Mouse (Mus musculus): ENCODE results near the gene Pctp. TPM values are rescaled to one million over a fixed set of nuclear protein-coding genes. Genes with fewer than 3 reads are reported as not detected.

Pctp gene
- polyA plus RNA-seq, 1 experiment = 12.3 TPM

- H3K27ac ChIP-seq (ENCODE audit: insufficient read depth, low read depth, low read length) = no peak overlapping the region
- 0 out of 2 replicates have a peak, but pooled peaks cover 2% of the 10 kb centered on the region for H3K4me1 ChIP-seq (ENCODE audit: control insufficient read depth, insufficient read depth, low read length)
- no peak overlapping the region for H3K4me3 ChIP-seq (ENCODE audit: insufficient read depth, low read depth, low read length)
- H3K27me3 ChIP-seq (replicated peaks; ENCODE audit: control insufficient read depth, insufficient read depth, low read length) = no peaks in the 10 kb centered on the region
- no peak for DNase-seq
- TF ChIP-seq POLR2A (IDR thresholded peaks at IDR 0.05; ENCODE audit: low read depth, low read length) (no peak), CTCF (conservative IDR thresholded peaks at IDR 0.05; ENCODE audit: insufficient read depth, insufficient read length, low read depth, low read length) (no peak)
- no peaks in the 10 kb centered on the region for H3K36me3 ChIP-seq (ENCODE audit: control insufficient read depth, insufficient read depth, low read length)
- WGBS = 91% methylated on average over 8 of the region's 8 CpGs
Measured at GRCm38 (mm10) chr11:89986516-89986915, 16.2 kb downstream of the Pctp start.

DNA sequence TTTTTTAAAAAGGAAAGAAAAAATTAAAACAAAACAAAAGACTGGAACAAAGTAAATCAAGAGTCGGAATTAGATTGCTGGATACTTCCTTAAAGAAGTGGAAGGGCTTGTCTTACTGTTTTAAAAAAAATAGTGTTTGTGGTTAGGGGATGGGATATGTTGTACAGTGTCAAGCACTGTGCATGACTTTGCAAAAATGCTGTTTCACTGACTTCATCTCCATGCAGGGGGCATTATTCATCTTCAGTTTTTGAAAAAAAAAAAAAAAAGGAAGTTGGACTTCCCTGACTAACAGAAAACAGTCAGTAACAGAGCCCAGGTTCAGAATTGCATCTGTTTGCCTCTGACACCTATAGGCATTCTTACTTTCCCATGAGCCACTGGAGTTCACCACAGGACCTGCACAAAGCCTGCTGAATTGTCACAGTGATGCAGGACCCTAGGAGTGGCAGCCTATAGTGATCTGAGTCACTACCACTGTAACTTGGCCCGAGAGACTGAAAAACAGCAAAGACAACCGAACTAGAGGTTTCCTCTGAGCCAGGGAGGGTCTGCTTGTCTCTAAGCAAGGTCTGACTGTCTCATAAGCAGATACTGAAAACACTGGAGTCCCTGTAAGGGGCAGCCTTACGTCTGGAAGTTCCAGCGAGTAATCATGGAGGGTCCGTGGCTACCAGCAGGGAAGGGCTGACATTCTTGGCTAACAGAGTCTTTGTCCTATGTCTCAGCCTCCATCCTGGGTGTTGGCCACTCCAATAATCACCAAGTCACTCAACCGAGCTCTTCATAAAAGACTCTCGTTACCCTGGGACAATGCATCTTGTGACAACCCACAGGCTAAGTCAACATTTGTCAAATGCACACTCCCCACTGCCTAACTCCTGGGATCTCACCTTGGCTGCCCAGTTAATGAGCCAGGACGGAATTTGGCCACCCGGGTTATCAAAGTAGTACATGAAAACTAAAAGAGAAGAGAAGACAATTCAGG lies 17.2 kb downstream of the Pctp start:
- 63% methylated on average over 10 of the region's 10 CpGs for WGBS
- TF ChIP-seq POLR2A (IDR thresholded peaks at IDR 0.05; ENCODE audit: low read depth, low read length) (no peak), CTCF (conservative IDR thresholded peaks at IDR 0.05; ENCODE audit: insufficient read depth, insufficient read length, low read depth, low read length) (no peak)
- H3K27ac ChIP-seq (ENCODE audit: insufficient read depth, low read depth, low read length) = no peak overlapping the region

DNA sequence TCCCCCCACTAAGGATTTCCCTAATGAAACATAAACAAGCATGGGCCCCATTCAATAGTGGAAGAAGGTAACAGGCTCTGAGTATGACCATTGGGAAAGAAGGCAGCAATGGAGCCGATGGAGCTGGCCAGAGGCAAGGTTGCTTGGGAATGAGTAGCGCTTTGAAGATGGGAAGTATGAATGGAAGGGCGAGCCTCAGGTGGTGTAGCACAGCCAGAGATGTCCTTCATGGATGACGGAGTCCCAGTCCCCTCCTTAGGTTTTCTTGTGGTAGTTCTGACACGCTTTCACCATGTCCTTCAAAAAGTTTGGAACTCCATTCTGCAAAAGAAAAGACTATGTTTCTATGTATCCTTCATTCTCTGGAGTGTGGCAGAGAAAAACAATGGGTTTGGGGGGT lies 18.3 kb downstream of the Pctp start:
- 97% methylated on average over 5 of the region's 5 CpGs for WGBS

More for the DNA sequence above, 17.2 kb downstream of the Pctp start:
- DNase-seq = no peak
- H3K36me3 ChIP-seq (ENCODE audit: control insufficient read depth, insufficient read depth, low read length) = no peaks in the 10 kb centered on the region
- H3K4me3 ChIP-seq (ENCODE audit: insufficient read depth, low read depth, low read length) = no peak overlapping the region
- H3K27me3 ChIP-seq (replicated peaks; ENCODE audit: control insufficient read depth, insufficient read depth, low read length) = no peaks in the 10 kb centered on the region
- H3K4me1 ChIP-seq (ENCODE audit: control insufficient read depth, insufficient read depth, low read length) = no peaks in the 10 kb centered on the region

DNA sequence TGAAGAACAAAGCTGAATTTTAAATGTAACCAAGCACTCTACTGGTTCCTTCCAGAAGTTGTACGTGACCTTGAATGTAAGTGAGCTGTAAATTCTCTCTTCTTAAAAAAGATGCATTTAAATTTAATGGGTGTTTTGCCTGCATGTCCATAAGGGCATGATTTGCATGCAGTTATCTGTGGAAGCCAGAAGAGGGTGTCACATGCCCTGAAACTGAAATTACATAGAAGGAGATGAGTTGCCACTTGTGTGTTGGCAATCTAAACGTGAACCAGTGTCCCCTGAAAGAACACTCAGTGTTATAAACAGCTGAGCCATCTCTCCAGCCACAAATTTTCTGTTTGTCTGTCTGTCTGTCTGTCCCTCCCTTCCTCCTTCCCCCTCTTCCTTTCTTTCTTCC lies 19.8 kb downstream of the Pctp start:
- DNase-seq = no peak
- Histone ChIP-seq H3K4me3 (ENCODE audit: insufficient read depth, low read depth, low read length) (no peak overlapping the region), H3K4me1 (ENCODE audit: control insufficient read depth, insufficient read depth, low read length) (no peaks in the 10 kb centered on the region; the same call in 1 of the 2 replicates), H3K27ac (ENCODE audit: insufficient read depth, low read depth, low read length) (no peak overlapping the region), H3K27me3 (replicated peaks; ENCODE audit: control insufficient read depth, insufficient read depth, low read length) (no peaks in the 10 kb centered on the region), H3K36me3 (ENCODE audit: control insufficient read depth, insufficient read depth, low read length) (no peaks in the 10 kb centered on the region)
- WGBS = 77% methylated on average over 2 of the region's 2 CpGs
- TF ChIP-seq CTCF (conservative IDR thresholded peaks at IDR 0.05; ENCODE audit: insufficient read depth, insufficient read length, low read depth, low read length) (no peak), POLR2A (IDR thresholded peaks at IDR 0.05; ENCODE audit: low read depth, low read length) (no peak)

More for the DNA sequence above, 18.3 kb downstream of the Pctp start:
- H3K27me3 ChIP-seq (replicated peaks; ENCODE audit: control insufficient read depth, insufficient read depth, low read length) = no peaks in the 10 kb centered on the region
- no peak for TF ChIP-seq CTCF (conservative IDR thresholded peaks at IDR 0.05; ENCODE audit: insufficient read depth, insufficient read length, low read depth, low read length)
- H3K4me3 ChIP-seq (ENCODE audit: insufficient read depth, low read depth, low read length) = no peak overlapping the region
- H3K4me1 ChIP-seq (ENCODE audit: control insufficient read depth, insufficient read depth, low read length) = no peaks in the 10 kb centered on the region
- no peaks in the 10 kb centered on the region for H3K36me3 ChIP-seq (ENCODE audit: control insufficient read depth, insufficient read depth, low read length)
- H3K27ac ChIP-seq (ENCODE audit: insufficient read depth, low read depth, low read length) = no peak overlapping the region
- DNase-seq = no peak

DNA sequence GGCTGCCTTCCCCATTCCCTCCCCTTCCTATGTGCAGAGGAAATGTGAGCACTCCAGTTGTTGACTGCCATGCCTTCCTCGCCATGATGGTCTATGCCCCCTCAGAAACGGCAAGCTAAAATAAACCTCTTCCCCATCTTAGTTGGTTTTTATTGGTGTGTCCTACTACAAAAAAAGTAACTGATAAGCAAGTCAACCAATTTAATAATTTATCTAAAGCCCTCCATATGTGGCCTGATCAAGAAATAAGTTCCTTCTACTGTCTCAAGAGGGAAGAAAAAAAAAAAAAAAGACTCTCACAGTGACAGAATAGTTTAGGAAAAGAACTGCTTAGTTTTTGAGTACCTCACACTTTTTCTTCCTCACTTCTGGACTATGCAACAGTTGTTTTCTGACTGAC lies 22.6 kb downstream of the Pctp start:
- H3K4me1 ChIP-seq (ENCODE audit: control insufficient read depth, insufficient read depth, low read length) = no peaks in the 10 kb centered on the region; the same call in 1 of the 2 replicates
- H3K27me3 ChIP-seq (replicated peaks; ENCODE audit: control insufficient read depth, insufficient read depth, low read length) = no peaks in the 10 kb centered on the region
- no peak for TF ChIP-seq POLR2A (IDR thresholded peaks at IDR 0.05; ENCODE audit: low read depth, low read length)
- TF ChIP-seq CTCF (conservative IDR thresholded peaks at IDR 0.05; ENCODE audit: insufficient read depth, insufficient read length, low read depth, low read length) = no peak
- H3K4me3 ChIP-seq (ENCODE audit: insufficient read depth, low read depth, low read length) = no peak overlapping the region
- H3K36me3 ChIP-seq (ENCODE audit: control insufficient read depth, insufficient read depth, low read length) = no peaks in the 10 kb centered on the region
- DNase-seq = no peak
- no peak overlapping the region for H3K27ac ChIP-seq (ENCODE audit: insufficient read depth, low read depth, low read length)
- whole genome bisulfite sequencing = 94% methylated on average over 2 of the region's 2 CpGs

DNA sequence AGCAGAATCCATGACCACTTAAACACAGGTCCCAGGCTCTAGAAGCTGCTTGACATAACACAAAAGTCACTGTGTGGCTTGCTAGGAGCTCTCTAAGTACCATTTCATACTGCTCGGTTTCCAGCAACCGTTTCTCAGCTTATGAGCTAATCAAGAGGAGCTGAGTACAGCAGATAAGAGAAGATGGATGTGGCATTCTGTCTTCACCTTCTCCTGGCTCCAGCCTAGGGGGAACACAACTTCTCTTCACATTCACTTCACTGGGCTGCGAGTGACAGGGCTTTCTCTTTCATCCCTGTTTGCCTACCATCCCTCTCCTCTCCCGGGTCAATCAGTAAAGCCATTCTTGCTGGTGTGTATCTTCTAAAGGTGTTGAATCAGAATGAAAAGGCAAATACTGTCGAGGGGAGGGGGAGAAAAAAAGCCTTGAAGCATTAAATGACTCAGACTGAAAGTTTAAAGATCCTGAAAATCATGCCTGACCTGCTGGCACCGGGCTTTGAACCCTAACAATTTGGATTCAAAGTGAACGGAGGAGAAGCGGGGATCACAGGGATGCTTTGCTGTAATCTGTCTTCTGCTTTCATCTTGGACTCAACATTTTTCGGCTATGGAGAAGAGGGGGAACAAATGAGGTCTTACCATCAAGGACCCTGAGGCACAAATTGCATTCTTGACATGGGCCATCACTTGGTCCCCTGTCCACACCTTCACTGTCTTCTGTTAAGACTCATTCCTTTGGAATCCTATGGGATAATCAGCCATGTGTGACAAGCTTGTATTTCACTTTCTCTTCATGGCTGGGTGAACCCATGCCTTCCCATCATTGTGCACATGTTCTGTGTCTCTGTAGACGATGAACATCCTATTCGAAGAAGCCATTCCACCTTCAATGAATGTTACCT lies 23.5 kb downstream of the Pctp start:
- Histone ChIP-seq H3K36me3 (ENCODE audit: control insufficient read depth, insufficient read depth, low read length) (no peaks in the 10 kb centered on the region), H3K4me3 (ENCODE audit: insufficient read depth, low read depth, low read length) (no peak overlapping the region), H3K27me3 (replicated peaks; ENCODE audit: control insufficient read depth, insufficient read depth, low read length) (no peaks in the 10 kb centered on the region), H3K27ac (ENCODE audit: insufficient read depth, low read depth, low read length) (peak overlapping the region; percentile 76), H3K4me1 (ENCODE audit: control insufficient read depth, insufficient read depth, low read length) (no peaks in the 10 kb centered on the region; the same call in 1 of the 2 replicates)
- TF ChIP-seq CTCF (conservative IDR thresholded peaks at IDR 0.05; ENCODE audit: insufficient read depth, insufficient read length, low read depth, low read length) = no peak
- no peak for TF ChIP-seq POLR2A (IDR thresholded peaks at IDR 0.05; ENCODE audit: low read depth, low read length)
- no peak for DNase-seq
- 52% methylated on average over 11 of the region's 11 CpGs for WGBS
